Mouse (Mus musculus) liver, embryonic 16.5 days (tissue): Measurements from ENCODE around the gene Bcar3. TPM values are rescaled to one million over a fixed set of nuclear protein-coding genes. Genes with fewer than 3 reads are reported as not detected.

Experiments
- ATAC-seq: fragments of 200-750 bp; cut with Nextera tagmentation; 2 replicates; pipeline ENCODE4 v1.8.0; 2017; ENCODE audit warnings: low read depth, mild to moderate bottlenecking, moderate number of reproducible peaks, moderate library complexity
- H3K27ac ChIP-seq: fragments of 300-500 bp; sonication (generic); 2 replicates; pipeline ENCODE4 v1.5.1; 2014; ENCODE audit warnings: mild to moderate bottlenecking, low read length
- H3K27me3 ChIP-seq: fragments of 300-500 bp; sonication (generic); 2 replicates; pipeline ENCODE4 v1.6.1; 2014; ENCODE audit warnings: low read depth, low read length, mixed read lengths; ENCODE audit not compliant: control insufficient read depth, insufficient read depth
- H3K36me3 ChIP-seq: fragments of 300-500 bp; sonication (generic); 2 replicates; pipeline ENCODE4 v1.6.1; 2014; ENCODE audit warnings: mild to moderate bottlenecking; ENCODE audit not compliant: control insufficient read depth, insufficient read depth
- H3K4me1 ChIP-seq: fragments of 300-500 bp; sonication (generic); 2 replicates; pipeline ENCODE4 v1.6.1; 2014; ENCODE audit warnings: low read depth, low read length, mixed read lengths; ENCODE audit not compliant: control insufficient read depth
- H3K4me2 ChIP-seq: fragments of 300-500 bp; sonication (generic); 2 replicates; pipeline ENCODE4 v1.6.1; 2014; ENCODE audit warnings: low read depth, low read length, mixed read lengths
- H3K4me3 ChIP-seq: fragments of 300-500 bp; sonication (generic); 2 replicates; pipeline ENCODE4 v1.5.1; 2014; ENCODE audit warnings: low read depth, mild to moderate bottlenecking, low read length
- H3K9ac ChIP-seq: fragments of 300-500 bp; sonication (generic); 2 replicates; pipeline ENCODE4 v1.6.1; 2014; ENCODE audit warnings: low read depth, low read length
- H3K9me3 ChIP-seq: fragments of 300-500 bp; sonication (generic); replicated peaks from 2 replicates; pipeline ENCODE4 v1.6.1; 2016; ENCODE audit warnings: low read length; ENCODE audit not compliant: control insufficient read depth
- WGBS: fragments of 180-500 bp; shearing (Covaris S2); extraction: QIAGEN DNeasy Blood & Tissue Kit; methylation state at CpG from one replicate; pipeline ENCODE4 v1.1.7; 2014; ENCODE audit not compliant: insufficient replicate concordance; 5-methylcytosine and 5-hydroxymethylcytosine counted together
- polyA plus RNA-seq: library from polyadenylated mRNA; unstranded; fragments of >200 nt; fragmentation: Nextera tagmentation; extraction: Ambion mirVana; gene quantifications from 2 replicates; pipeline ENCODE4 v1.2.1, GENCODE M21; 2015

The Bcar3 gene
- polyA plus RNA-seq, 1 experiment from 2014 or later = 7.2 TPM

DNA sequence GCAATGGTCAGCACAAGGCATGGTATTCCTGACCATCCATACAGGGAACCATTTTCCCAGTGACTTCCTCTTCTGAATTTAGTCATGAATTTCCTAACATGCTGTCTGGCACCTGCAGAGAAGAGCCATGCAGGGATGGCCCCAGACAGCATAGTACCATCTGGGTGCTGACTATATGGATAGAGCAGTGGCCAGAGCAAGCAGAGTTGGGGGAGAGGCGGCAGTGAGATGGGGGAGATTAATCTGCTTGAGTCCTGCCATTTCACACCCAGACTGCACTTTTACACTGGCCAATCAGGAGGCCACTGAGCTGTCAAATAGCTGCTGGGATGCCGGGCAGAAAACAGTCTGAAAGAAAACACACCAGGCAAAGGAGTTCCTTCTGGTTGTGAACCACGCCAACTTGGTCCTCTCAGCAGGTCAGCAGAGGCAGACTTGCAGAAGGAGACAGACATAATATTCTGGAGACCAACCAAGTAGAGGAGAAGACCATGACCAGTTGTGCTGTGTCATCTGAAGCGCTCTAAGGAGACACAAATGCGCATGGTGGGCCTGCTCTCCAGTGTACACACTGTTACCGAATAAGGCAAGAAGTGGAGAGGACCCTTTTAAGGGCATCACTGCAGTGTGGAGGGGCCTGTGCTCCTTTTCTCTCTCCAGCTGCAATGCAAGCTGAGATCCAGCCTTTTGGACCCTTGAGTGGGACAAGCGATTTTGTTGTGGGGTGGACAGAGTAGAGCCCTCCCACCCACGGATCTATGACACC lies 242.2 kb downstream of the Bcar3 start:
- Histone ChIP-seq H3K9me3 (no peaks in the 10 kb centered on the region), H3K9ac (no peak overlapping the region), H3K27ac (no peak overlapping the region), H3K36me3 (no peaks in the 10 kb centered on the region; the same call in 1 of the 2 replicates), H3K27me3 (no peaks in the 10 kb centered on the region), H3K4me1 (no peaks in the 10 kb centered on the region), H3K4me3 (no peak overlapping the region), H3K4me2 (no peak overlapping the region)
- 66% methylated on average over 8 of the region's 8 CpGs for WGBS
- no peak for ATAC-seq

DNA sequence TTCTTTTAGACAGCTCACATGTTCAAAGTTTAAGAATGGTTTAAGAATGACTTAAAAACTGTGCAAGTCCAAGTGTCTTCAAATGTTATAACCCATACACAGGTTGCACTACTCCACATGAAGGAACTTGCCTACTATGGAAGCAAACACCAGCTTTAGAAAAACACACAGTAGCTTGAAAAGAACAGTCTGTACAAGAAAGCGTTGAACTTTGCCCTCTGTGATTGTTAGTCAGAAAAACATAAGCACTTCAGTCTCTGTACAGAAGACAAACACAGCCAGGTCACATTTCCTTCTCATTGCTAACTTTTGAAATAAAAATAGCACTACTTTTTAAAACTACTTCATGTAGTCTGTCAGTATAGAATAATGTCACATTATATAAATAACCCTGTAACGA lies 244.9 kb downstream of the Bcar3 start:
- Histone ChIP-seq H3K9ac (no peak overlapping the region), H3K4me3 (no peak overlapping the region), H3K27ac (no peak overlapping the region), H3K4me1 (no peaks in the 10 kb centered on the region), H3K4me2 (no peak overlapping the region), H3K9me3 (no peaks in the 10 kb centered on the region), H3K36me3 (no peaks in the 10 kb centered on the region; the same call in 1 of the 2 replicates), H3K27me3 (no peaks in the 10 kb centered on the region)
- no peak for ATAC-seq
- WGBS = 70% methylated on average over 2 of the region's 2 CpGs

DNA sequence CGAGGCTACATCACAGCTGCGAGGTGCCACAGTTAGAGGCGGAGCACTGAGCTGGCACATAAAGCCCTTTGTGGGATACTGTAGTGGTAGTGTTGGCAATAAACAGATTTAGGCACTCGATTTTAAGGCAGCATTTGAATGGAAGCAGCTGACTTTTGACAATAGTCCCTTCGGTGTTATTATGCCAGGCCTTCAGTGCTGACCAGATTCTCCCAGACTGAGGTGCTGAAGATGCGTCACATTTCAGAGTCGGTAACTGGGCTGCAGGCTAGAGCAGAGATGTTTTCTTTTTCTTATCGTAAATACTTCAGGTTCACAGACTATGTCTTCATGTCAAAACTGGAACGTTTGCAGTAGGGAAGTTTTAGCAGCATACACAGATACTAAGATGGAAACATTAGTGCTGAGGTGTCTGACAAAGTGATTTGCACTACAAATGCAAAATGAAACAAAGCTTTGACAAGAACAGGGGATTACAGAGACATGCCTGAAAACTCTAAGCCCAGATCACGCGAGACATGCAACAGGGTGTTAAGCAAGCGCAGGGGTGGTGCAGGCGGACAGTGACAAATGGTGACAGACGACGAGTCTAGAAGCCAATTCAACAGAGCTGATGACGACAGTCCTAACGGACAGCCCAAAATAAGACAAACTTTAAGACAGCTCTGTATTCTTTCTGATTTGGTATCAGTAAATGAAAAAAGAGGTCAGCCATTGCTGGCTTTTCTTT lies 246.2 kb downstream of the Bcar3 start:
- no peak for ATAC-seq
- H3K36me3 ChIP-seq = no peaks in the 10 kb centered on the region; the same call in 1 of the 2 replicates
- no peaks in the 10 kb centered on the region for H3K9me3 ChIP-seq
- no peak overlapping the region for H3K4me3 ChIP-seq
- H3K4me1 ChIP-seq = no peaks in the 10 kb centered on the region
- no peak overlapping the region for H3K9ac ChIP-seq
- no peak overlapping the region for H3K4me2 ChIP-seq
- no peaks in the 10 kb centered on the region for H3K27me3 ChIP-seq
- 69% methylated on average over 17 of the region's 17 CpGs for whole genome bisulfite sequencing
- H3K27ac ChIP-seq = no peak overlapping the region

DNA sequence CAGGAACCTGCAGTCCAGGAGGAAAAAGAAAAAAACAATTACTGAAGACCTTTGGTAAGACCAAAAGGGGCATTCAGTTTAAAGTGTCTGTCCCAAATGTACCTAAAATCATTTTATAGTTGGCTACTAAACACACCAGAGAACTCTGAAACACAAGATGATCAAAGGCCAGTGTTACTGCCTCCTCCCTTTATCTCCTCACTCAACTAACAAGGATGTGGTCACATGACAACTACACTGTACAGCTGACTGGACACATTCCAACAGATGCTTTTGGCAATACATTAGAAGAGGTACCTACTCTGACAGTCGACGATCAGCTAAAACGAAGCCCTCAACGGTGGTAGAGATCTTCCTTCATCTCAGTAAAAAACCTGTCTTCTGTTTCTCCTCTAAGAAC lies 247.0 kb downstream of the Bcar3 start:
- no peaks in the 10 kb centered on the region for H3K27me3 ChIP-seq
- no peaks in the 10 kb centered on the region; the same call in 1 of the 2 replicates for H3K36me3 ChIP-seq
- H3K9me3 ChIP-seq = no peaks in the 10 kb centered on the region
- no peaks in the 10 kb centered on the region for H3K4me1 ChIP-seq
- no peak for ATAC-seq
- no peak overlapping the region for H3K4me3 ChIP-seq
- H3K27ac ChIP-seq = no peak overlapping the region
- no peak overlapping the region for H3K9ac ChIP-seq
- no peak overlapping the region for H3K4me2 ChIP-seq
- WGBS = 73% methylated on average over 4 of the region's 4 CpGs

DNA sequence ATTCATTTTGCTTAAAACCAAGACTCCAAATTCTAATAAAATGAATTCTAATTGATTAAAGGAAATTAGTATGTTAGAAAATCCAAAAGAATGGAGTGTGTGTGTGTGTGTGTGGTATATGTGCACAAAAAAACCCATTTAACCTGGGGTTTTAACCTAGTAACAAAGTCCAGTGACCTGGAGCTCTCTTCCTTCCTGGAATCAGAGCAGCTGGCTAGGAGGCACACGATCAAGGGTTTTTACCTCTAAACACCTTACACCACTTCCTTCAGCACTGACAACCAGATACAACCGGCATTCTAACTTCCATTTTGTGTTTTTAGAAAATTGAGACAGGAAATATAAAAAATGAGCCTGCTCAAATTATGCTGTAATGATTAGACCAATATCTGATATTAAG lies 251.4 kb downstream of the Bcar3 start:
- no peak overlapping the region for H3K27ac ChIP-seq
- ATAC-seq = no peak
- no peaks in the 10 kb centered on the region for H3K27me3 ChIP-seq
- H3K4me3 ChIP-seq = no peak overlapping the region
- H3K36me3 ChIP-seq = no peaks in the 10 kb centered on the region
- H3K9me3 ChIP-seq = no peaks in the 10 kb centered on the region
- peaks cover 3% of the 10 kb centered on the region for H3K4me1 ChIP-seq
- no peak overlapping the region for H3K4me2 ChIP-seq
- no peak overlapping the region for H3K9ac ChIP-seq
- 31% methylated on average over 2 of the region's 2 CpGs for WGBS

DNA sequence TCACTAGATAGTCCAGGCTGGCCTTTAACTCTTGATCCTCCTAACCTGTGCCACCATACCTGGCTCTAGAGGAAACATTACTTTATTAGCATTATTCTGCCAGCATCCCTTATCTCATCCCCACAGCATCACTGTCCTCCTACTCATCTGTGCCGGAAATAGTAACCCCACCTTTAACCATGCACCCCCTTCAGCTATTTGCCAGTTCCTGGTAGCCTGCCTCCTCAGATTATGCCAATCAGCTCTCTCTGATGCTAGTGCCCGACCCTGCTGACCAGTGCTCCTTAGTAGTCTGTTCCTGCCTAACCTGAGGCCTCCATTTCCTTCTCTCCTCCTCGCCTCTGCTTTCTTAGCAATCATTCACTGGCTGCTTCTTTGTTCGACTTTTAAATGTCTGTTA lies 253.5 kb downstream of the Bcar3 start:
- H3K9ac ChIP-seq = no peak overlapping the region
- WGBS = 27% methylated on average over 4 of the region's 4 CpGs
- H3K36me3 ChIP-seq = no peaks in the 10 kb centered on the region
- H3K4me3 ChIP-seq = no peak overlapping the region
- ATAC-seq = peak; percentile 51
- H3K27ac ChIP-seq = no peak overlapping the region
- no peak overlapping the region for H3K4me2 ChIP-seq
- peaks cover 3% of the 10 kb centered on the region for H3K4me1 ChIP-seq
- H3K27me3 ChIP-seq = no peaks in the 10 kb centered on the region
- H3K9me3 ChIP-seq = no peaks in the 10 kb centered on the region

DNA sequence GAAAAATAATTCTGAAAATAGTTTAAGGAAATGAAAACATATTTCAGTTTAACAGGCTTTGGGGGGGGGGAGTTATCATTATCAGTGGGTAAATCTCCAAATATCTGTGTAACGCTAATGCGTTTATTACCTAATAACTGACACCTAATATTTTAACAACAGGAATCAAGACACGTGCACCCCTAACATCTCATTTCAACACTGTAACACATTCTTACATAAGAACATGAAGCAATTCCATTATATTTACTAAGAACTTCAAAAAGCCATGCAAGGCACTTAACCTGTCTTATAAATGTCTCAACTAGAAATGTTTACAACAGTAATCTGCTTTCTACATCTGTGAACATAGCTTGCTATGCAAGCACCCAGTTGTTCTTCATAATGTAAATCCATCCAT lies 257.2 kb downstream of the Bcar3 start:
- H3K36me3 ChIP-seq = no peaks in the 10 kb centered on the region
- no peaks in the 10 kb centered on the region for H3K9me3 ChIP-seq
- H3K27me3 ChIP-seq = no peaks in the 10 kb centered on the region
- H3K9ac ChIP-seq = no peak overlapping the region
- 76% methylated on average over 3 of the region's 3 CpGs for WGBS
- H3K27ac ChIP-seq = no peak overlapping the region
- H3K4me2 ChIP-seq = no peak overlapping the region
- no peak for ATAC-seq
- H3K4me1 ChIP-seq = peaks cover 3% of the 10 kb centered on the region
- no peak overlapping the region for H3K4me3 ChIP-seq

DNA sequence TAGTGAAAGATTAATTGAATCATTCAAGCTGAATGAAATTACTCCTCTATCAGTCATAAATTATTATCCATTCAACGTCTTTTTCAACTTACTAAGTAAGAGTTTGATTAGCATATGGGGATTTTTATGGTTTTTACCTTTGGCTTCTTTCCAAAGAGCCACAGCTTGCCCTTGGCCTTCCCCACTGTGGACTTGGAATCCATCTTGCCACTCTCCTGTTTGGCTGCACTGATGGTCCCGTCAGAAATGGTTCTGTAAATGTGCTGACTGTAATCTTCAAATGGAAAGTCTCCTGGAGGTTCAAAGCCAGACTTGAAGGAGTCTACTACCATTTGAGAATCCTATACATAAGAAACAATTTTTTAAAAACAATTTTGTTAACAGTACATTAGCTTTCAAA lies 263.8 kb downstream of the Bcar3 start:
- no peaks in the 10 kb centered on the region for H3K9me3 ChIP-seq
- no peaks in the 10 kb centered on the region for H3K27me3 ChIP-seq
- no peaks in the 10 kb centered on the region for H3K36me3 ChIP-seq
- H3K9ac ChIP-seq = no peak overlapping the region
- H3K4me2 ChIP-seq = no peak overlapping the region
- WGBS = 46% methylated on average over 2 of the region's 2 CpGs
- H3K4me1 ChIP-seq = no peaks in the 10 kb centered on the region
- no peak overlapping the region for H3K27ac ChIP-seq
- no peak for ATAC-seq
- H3K4me3 ChIP-seq = no peak overlapping the region

DNA sequence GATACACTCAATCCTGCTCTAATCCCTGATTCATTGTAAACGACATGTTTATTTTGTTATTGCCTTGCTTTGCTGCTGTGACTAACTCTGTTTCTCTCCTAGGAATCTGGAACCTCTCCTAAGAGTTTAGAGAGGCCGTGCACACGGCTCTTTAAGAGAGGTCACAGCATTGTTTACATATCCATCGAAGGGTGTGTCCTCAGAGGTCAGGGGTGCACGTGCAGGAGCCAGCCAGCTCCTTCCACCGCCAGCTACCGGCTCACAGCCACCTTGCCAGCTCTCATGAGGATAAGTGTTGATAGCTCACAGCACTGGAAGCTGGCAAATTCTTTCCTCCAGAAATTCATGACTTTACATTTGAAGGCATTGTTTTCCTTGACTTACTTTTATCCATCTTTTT lies 271.3 kb downstream of the Bcar3 start:
- Histone ChIP-seq H3K4me2 (no peak overlapping the region), H3K9me3 (no peaks in the 10 kb centered on the region), H3K27me3 (no peaks in the 10 kb centered on the region), H3K9ac (no peak overlapping the region), H3K4me3 (no peak overlapping the region), H3K27ac (no peak overlapping the region), H3K36me3 (no peaks in the 10 kb centered on the region), H3K4me1 (no peaks in the 10 kb centered on the region)
- WGBS = 47% methylated on average over 7 of the region's 7 CpGs
- ATAC-seq = no peak
